Comparison of ENCODE assay signal across 9 mouse cellular contexts in genomic region chr17:32025386-32025785, GRCm38 (mm10). TPM values are rescaled to one million over a fixed set of nuclear protein-coding genes. Genes with fewer than 3 reads are reported as not detected.
A peak's percentile ranks its signal among the peaks of the same experiment; 100 is the strongest.
DNase-seq lines count a peak whose midpoint lies in the region; ATAC-seq lines count a peak whose summit lies in the region.
"Had no signal": no experiment of that assay in that cellular context is flagged by ENCODE, and none has a peak within 500 bp of the region (broad histone marks: within the 10 kb centered on the region; RNA-seq: fewer than 3 reads in every experiment).

No protein-coding gene starts in this region.

- H3K9ac ChIP-seq in forebrain, embryonic 13.5 days, result no peak overlapping the region
- H3K9ac ChIP-seq: limb, embryonic 12.5 days had no signal

- no peaks in the 10 kb centered on the region for H3K4me1 ChIP-seq in forebrain, embryonic 13.5 days

- H3K27ac ChIP-seq in forebrain, embryonic 13.5 days, result no peak overlapping the region

- H3K4me2 ChIP-seq in forebrain, embryonic 13.5 days, result no peak overlapping the region
- H3K4me2 ChIP-seq: limb, embryonic 12.5 days had no signal

- ATAC-seq in forebrain, embryonic 13.5 days, result peak; percentile 82

- DNase-seq in ES-CJ7 (ENCODE audit: low read depth, low spot score), result peak; percentile 73
- DNase-seq in adrenal gland, adult 2 months, result peak; percentile 65
- peak; percentile 67 to 74 for DNase-seq in heart, postnatal 14 days
- DNase-seq in layer of hippocampus, adult 18-20 months (ENCODE audit: low spot score in 2 of 2), result peak; percentile 27 to 78
- peak; percentile 77 for DNase-seq in lung, postnatal 14 days
- peak; percentile 79 to 80 for DNase-seq in right cerebral cortex, postnatal 10 days (ENCODE audit: low spot score in 2 of 2)
- peak; percentile 71 for DNase-seq in yolk sac, embryonic 10.5 days (ENCODE audit: low spot score)

- intact Hi-C loops in heart, postnatal 14 days (cut with DNase I), result loop anchor here (1.0 to 5.0 kb wide), 3 partner anchors 169 to 340 kb away; no protein-coding TSS in a partner anchor

- no peaks in the 10 kb centered on the region for H3K36me3 ChIP-seq in forebrain, embryonic 13.5 days (ENCODE audit: poor library complexity, severe bottlenecking)
- H3K36me3 ChIP-seq: limb, embryonic 12.5 days had no signal

- no peak overlapping the region for H3K4me3 ChIP-seq in forebrain, embryonic 13.5 days
- H3K4me3 ChIP-seq: limb, embryonic 12.5 days had no signal

- no peaks in the 10 kb centered on the region for H3K27me3 ChIP-seq in forebrain, embryonic 13.5 days
- H3K27me3 ChIP-seq: limb, embryonic 12.5 days had no signal

- H3K9me3 ChIP-seq in forebrain, embryonic 13.5 days (replicated peaks), result no peaks in the 10 kb centered on the region
- H3K9me3 ChIP-seq: limb, embryonic 12.5 days had no signal

- 8% methylated on average over 2 of the region's 2 CpGs for WGBS in forebrain, embryonic 13.5 days

RNA-seq across cellular contexts. Expression of gene Rrp1b, which starts 10.5 kb away (rescaled TPM):
- total RNA-seq in adrenal gland, adult 2 months (2021), result 10 to 100 TPM; 23.6 to 23.7 TPM
- 17.3 and 24.3 TPM in 2 replicates for polyA plus RNA-seq in adrenal gland, adult 2 months (2012; rRNA removed)
- 52.8 and 58.6 TPM in 2 replicates for polyA plus RNA-seq in forebrain, embryonic 13.5 days (2015; fragmentation: Nextera tagmentation; extraction: Ambion mirVana)
- 1 to 10 TPM; 7.9 to 8.6 TPM for total RNA-seq in heart, postnatal 14 days (2021)
- total RNA-seq in layer of hippocampus, adult 18-20 months (2021), result 10 to 100 TPM; 17.7 to 17.8 TPM

RNA-seq across cellular contexts. Expression of gene Hsf2bp, which starts 10.8 kb away (rescaled TPM):
- 1 to 10 TPM in 1 of 2 experiments, under 1 TPM in 1; 0.58 to 1.4 TPM for total RNA-seq in adrenal gland, adult 2 months (2021)
- polyA plus RNA-seq in adrenal gland, adult 2 months (2012; rRNA removed), result not detected in 2 replicates
- polyA plus RNA-seq in forebrain, embryonic 13.5 days (2015; fragmentation: Nextera tagmentation; extraction: Ambion mirVana), result 0.43 TPM in 2 replicates
- under 1 TPM; 0.76 to 0.83 TPM for total RNA-seq in heart, postnatal 14 days (2021)
- total RNA-seq in layer of hippocampus, adult 18-20 months (2021), result under 1 TPM; 0.59 to 0.96 TPM
